Mouse (Mus musculus): Measurements from ENCODE around the gene Pde6g.
A peak's percentile ranks its signal among the peaks of the same experiment; 100 is the strongest.

The Pde6g gene

DNA sequence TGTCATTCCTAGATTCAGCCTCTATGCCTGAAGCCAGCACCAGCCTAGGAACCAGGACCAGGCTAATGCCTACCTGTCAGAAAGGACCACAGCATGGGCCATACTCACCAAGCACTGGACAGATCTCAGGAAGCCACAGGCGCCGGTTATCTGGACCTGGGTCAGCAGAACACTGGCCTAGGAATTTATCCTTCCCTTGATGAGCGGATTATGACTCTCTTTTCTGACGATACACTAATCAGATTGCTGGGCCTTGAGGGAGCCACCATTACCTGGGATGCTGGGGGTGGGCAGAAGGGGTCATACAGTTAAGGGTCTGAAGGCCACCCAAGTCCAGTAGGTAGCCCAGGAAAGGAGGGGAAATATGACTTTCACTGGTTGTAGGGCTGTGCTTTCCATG is at the start of gene Pde6g:
Pde6g (minus strand) TSS at position 195 of the 400 bp plus-strand sequence.
- no peak for DNase-seq (ENCODE audit: low read depth in 1 of 2, low spot score in 2 of 2)

DNA sequence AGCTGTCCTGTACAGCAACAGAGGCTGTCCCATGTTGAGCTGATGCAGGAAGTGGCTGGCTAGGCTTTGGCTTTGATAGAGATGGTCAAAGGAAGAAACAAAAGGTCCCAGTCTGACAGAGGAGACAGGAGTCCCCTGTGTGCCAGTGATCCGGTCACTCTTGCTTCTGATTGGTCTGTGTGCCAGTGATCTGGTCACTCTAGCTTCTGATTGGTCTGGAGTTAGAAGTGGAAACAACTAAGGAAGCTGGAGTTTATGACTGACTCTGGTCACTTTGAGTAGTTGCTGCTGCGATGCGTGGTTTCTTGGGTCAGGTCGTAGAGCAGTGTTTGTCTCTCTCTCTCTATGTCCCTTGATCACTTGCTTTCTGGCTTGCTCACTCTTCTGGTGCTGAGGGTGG is 48.4 kb upstream of the Pde6g start:
- DNase-seq (ENCODE audit: low read depth in 1 of 2, low spot score in 2 of 2) = no peak

DNA sequence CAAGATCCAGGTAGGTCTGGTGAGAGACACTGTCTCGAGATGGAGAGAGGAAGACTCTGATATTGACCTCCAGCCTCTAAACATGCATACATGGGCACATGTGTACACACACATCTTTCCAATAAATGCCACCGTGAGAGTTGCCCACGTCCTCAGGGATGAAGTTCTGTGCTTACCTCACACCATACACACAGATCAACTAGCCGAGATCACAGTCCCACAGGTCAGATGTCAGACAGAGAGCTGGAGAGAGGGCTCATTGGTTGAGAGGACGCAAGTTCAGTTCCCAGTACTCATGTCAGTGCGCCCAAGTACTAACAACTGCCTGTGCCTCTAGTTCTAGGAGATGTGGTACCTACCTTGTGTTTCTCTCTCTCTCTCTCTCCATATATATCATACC is 47.7 kb upstream of the Pde6g start:
- no peak for DNase-seq (ENCODE audit: low read depth in 1 of 2, low spot score in 2 of 2)

DNA sequence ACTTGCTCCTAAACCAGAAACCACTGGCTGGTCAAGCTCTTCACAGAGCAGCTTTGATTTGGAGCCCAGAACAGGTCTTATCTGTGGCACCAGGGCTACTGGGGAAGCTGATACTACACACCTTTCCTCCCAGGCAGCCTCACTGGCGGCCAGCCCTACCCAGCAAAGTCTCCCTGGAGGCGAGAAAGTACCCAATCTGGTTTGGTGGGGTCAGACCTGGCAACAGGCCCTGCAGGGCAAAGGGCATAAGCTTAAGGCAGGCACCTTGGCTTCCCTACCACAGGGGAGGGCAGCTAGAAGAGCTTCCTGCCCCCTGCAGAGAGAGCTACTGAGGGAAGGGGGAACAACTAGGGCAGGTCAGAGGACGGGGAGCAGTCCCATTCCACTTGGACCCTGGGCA is 47.1 kb upstream of the Pde6g start:
- no peak for DNase-seq (ENCODE audit: low read depth in 1 of 2, low spot score in 2 of 2)

DNA sequence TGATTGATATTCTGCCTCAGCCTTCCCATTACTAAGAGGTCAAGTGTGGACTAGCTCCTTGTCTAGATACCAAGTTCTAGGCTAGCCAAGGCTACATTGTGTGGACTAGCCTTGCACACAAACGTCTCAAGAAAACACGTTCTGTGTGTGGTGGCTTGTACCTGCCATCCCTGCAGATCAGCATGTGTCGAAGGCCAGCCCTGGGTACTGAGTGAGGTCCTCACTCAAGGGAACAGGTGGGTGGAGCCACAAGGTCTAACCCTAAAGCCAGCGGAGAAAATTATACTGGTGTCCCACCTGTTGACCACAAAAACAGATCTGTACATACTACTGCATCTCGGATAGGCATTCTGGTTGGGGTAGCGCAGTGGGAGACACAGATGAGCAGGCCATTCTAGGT is 46.6 kb upstream of the Pde6g start:
- no peak for DNase-seq (ENCODE audit: low read depth in 1 of 2, low spot score in 2 of 2)

DNA sequence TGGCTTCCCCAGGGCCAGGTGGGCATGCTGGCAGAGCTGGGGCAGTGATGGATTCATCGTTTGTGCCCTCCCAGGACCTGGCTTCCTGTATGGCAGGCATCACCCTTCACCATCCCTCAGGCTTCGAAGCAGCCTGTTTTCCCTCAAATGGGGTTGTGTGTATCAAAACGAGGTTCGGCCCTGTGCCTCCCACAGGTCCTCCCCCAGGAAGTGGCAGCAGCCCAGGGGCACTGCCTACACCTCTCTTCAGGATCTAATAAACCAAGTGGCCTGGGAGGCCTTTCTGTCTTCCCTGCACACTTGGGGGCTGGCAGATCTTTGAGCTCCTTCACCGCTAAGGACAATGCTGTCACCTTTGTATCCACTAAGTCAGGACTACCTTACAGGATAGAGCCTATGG is 45.6 kb upstream of the Pde6g start:
- no peak for DNase-seq (ENCODE audit: low read depth in 1 of 2, low spot score in 2 of 2)

DNA sequence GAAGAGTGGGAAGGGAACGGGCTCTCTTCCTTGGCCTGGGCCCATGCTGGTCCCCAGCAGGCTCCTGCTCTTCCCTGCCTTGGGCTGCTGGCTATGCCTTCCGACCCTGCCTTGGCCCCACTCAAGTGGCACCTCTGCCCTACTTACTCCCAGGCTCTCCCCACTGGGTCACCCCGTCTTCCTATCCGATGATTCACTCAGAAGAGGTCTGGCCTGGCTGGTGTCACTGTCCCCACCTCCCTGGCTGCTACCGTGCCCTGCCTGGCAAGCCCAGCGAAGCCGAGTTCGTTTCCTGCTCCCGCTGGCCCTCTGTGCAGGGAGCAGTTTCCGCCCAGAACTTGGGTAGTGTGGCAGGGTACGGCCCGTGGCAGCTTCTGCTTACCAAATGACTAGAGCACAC is 44.9 kb upstream of the Pde6g start:
- DNase-seq (ENCODE audit: low read depth in 1 of 2, low spot score in 2 of 2) = no peak

DNA sequence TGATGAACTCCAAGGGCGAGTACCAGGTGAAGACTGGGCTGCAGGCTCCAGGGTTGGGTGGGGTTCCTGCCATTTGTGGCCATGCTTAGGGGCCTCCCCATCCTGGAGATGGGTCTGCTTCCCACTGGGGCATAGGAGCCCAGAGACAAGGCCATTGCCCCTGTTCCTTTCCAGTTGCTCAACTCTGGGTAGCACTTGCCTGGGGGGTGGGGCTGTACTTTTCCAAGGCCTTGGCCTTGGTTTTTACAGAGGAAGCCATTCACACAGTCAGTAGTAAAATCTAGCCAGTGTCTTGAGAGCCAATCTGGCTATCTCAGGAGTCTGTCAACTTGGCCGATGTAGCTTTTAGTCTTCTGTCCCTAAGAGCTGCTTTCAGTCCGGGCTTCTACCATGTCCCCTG is 44.1 kb upstream of the Pde6g start:
- no peak for DNase-seq (ENCODE audit: low read depth in 1 of 2, low spot score in 2 of 2)

DNA sequence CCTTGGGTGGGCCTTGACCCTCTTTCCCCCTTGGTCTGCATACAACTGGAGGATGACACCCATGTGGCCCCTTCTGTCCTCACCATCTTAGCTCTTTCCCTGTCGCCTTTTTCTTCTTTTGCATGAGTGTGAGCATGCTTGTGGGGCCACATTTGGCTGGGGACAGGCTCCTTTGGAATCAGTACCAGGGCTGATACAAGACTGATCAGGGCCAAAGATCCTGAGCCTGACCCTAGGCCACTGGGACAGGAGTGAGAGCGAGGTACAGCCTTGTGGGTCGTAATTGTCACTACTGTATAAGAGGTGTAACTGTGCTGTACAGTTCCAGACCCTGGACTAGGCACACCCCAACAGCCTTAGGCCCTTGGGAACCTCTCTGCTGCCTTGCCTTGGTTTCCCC is 40.6 kb upstream of the Pde6g start:
- DNase-seq (ENCODE audit: low read depth in 1 of 2, low spot score in 2 of 2) = no peak

DNA sequence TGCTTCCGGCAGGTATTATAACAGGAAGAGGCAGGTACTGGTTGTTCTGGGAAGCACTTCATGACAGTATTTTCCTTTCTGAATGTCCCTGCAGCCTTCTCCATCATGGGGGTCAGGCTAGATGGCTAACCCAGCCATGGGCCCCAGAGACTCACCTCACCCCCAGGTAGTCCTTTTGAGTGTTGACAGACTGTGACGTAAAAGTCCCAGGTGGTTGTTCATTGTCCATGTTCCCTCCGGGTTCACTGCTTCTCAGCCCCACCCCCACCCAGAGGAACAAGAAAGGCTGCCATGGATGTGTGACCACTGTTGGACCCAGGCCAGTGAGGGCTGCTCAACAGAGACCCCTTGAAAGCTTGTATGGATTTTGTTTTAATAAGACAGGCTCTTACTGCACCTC is 40.1 kb upstream of the Pde6g start:
- no peak for DNase-seq (ENCODE audit: low read depth in 1 of 2, low spot score in 2 of 2)

DNA sequence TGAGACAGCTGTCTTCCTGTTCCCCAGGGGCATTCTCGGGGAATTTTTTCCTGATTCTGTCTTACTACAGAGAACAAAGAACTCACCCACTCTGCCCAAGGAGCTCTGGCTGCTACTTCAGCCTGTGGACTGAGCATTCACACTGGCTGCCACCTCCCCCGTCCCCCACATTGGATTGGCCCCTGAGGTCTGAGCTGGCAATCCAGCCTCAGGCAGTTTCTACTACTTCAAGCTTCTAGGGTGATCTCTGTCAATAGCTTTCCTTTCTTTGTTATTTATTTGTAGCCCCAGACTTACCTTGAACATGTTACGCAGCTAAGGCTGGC is 39.5 kb upstream of the Pde6g start:
- no peak for DNase-seq (ENCODE audit: low read depth in 1 of 2, low spot score in 2 of 2)

DNA sequence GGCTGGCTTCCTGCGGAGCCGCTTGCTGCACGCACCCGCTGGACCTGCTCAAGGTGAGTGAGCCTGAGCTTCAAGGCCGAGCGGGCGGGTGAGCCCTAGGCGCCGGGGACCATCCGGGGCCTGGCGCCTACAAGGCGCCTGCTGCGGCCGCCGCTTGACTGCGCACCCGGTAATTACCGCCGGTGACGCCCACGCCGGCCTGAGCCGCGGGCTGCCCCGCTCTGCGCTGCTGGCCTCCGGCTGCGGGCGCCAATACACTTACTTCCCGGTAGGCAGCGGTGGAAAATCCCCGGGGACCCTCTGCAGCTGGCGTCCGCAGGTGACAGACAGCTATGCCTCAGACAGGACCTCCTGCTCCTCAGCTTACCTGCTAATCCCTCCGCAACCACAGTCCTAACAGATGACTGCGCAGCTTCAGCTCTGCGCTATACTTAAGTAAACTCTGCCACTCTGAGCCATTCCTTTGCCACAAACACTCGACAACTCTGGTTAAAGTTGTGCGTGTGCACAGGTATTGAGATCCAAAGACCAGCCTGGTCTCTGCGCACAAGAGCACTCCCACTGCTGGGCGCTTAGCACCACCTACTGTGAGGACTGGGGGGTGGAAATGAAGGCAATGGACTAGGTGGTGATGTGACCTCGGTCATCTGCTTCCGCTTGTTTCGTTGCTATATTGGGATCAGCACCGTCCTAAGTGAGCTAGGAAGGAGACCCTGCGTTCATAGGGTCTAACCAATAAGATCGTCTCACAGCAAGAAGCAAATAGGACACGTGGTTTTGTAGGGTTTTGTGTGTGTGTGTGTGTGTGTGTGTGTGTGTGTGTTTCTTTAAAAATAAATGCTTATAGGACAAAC is 39.0 kb upstream of the Pde6g start:
- DNase-seq (ENCODE audit: low read depth in 1 of 2, low spot score in 2 of 2) = no peak

DNA sequence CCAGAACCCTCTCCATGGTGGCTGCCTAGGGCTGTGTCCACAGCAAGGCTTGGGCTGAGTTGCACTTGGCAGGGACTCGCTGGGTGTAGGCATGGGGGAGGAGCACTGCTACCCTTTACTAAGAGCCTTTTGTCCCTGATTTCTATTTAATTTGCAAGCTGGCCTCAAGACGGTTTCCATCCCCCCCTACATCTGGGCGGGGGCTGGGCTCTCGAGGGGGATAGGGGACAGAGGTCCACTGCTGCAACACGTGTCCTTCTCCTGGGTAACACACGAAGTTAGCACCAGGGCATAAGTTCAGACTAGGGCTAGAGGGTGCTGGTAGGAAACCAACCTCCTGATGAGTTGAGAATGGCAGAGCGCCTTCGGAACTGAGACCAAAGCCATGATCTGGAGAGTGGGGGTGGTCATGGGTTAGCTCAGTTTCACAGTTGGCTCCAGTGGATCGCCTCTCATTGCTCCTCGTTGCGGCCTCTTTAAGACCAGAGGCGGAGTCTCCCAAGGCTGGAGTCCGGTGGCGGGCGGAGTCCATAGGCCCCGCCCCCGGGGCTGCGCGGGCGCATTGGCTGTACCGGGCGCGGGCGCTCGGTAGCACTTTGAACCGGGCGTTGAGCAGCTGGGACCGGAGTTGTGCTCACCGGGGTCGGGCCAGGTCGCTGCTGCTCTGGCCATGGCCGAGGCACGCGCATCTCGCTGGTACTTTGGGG is 38.2 kb upstream of the Pde6g start, which contains the start of gene Slc25a10:
Slc25a10 (plus strand) TSS at position 524 of the 707 bp plus-strand sequence.
- DNase-seq (ENCODE audit: low read depth in 1 of 2, low spot score in 2 of 2) = peak in 1 of 2 experiments; percentile 69

DNA sequence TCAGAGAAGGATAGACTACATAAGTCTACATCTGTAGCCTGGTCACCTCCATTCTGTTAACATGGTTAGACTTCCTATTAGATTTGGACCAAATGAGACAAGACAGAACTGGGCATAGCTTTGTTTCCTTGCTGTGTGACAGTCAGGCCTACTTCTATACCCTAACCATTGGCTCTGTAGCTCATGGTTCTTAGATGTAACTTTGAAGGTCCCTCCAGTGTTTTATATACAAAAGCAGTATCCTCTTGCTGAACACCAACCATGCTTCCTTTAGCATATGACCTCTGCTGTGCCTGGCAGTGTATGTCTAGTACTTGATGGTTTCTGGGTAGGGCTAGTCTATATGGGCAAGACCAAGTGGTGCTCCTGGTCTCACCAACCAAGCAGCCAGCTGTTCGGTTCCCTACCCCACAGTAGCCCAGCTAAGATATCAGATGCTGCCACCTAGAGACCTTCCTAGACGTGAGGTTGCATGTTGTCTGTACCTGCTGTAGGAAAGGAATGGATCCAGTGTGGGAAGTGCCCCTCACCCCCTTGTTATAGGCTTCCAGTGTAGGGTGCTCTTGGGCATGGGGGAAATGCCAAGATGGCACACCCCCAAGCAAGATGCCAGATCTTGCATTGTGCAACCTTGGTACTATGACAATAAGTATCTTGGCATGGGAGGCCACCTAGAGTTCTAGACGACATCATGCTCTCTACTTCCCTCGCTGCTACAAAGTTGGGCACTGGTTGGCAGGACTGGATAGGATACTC is 37.2 kb upstream of the Pde6g start:
- DNase-seq (ENCODE audit: low read depth in 1 of 2, low spot score in 2 of 2) = no peak

DNA sequence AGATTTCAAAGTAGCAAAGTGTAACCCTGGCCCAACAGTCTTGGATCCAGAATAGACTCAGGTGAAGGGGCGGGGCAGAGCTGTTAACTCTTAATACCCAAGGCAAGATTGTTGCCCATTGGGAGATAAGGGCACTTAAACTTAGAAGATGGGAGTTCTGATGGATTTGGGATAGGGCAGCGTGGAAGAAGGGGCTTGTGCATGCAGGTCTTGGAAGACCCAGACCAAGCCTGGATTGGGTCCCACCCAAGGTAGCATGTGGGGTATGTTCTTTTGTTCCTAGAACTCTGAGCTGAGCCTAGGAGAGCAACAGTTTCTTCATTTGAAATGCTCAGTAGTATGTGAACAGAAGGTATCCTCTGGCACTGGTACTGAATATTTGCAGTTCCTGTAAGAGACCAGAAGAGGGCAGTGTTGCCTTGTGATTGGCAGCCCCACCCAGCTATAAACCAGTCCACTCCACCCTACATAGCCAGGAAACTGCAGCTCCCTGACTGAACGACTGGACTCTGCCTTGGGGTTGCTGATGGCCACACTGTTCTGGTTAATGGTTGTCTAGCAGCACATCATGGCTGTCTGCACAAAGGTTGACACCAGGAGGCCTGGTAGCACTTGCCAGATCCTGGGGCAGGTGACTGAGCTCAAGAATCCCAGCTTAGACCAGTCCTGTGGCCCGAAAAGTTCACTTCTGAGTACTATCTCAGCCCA is 35.9 kb upstream of the Pde6g start:
- peak; percentile 43 to 45 for DNase-seq (ENCODE audit: low read depth in 1 of 2, low spot score in 2 of 2)

DNA sequence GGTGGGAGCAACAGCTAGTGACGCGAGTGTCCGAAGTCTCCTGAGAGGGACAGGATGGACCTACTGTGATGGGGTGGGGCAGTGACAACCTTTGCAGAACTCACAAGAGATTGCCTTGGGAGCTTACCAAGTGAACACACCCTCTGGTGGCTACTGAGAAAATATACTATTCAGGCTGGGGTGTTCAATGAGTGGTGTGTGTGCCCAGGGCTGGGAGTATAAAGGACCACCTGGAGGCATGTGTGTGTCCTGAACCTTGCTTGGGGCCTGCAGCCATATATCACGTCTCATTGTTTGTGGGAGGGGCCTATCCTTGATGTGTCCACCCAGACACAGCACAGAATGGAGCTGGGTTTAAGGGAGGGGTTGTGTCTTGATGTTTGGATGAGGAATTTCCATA is 35.2 kb upstream of the Pde6g start:
- DNase-seq (ENCODE audit: low read depth in 1 of 2, low spot score in 2 of 2) = no peak

DNA sequence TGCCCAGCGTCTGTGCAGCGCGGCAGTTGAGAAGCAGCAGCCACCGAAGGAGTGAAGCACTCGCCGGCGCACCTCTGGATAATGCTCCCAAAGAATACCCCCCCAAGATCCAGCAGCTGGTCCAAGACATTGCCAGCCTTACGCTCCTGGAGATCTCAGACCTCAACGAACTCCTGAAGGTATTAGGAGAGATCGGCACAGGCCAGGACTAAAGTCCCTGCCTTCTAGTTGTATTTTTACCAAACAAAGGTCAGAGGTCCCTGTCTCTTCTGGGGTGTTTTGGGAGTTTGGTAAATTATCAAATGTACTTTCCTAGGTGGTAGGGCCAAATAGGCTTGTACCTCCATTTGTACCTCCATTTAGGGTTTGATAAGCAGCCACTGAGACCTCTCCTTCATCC is 32.0 kb upstream of the Pde6g start:
- no peak for DNase-seq (ENCODE audit: low read depth in 1 of 2, low spot score in 2 of 2)

DNA sequence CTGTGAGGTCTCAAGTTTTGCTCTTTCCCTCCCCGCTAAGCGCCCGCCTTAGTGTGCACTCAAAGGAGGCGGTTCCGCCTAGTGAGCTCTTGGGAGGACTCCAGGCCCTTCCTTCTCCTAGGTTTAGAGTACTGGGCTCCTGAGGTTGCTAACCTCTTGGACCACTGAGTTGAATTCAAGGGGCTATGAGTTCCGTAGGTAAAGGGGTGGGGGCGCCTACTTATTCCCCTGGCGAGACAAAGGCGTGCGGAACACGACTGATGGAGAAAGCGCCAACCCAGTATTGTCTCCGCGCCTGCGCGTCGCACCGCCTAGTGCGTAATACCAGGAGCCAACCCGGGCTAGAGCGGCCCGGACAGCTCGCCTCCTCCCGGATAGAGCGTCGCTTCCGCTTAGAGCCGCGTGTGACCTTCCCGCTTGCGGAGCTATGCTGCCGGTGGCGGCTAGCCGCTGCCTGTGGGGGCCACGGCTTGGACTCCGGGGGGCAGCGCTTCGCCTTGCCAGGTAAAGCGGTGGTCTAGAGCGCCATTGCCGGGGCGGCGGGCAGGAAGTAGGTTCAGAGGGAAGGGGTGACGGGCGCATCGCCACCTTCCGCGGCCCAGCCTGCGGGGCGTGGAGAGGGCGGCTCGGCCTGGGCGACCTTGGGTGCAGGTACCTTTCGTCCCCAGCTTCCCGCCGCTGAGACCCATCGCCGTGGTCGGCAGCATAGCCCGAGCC is 31.1 kb upstream of the Pde6g start, which contains the start of gene Mrpl12:
Mrpl12 (plus strand) TSS at position 349 of the 717 bp plus-strand sequence.
- peak; percentile 58 to 73 for DNase-seq (ENCODE audit: low read depth in 1 of 2, low spot score in 2 of 2)

DNA sequence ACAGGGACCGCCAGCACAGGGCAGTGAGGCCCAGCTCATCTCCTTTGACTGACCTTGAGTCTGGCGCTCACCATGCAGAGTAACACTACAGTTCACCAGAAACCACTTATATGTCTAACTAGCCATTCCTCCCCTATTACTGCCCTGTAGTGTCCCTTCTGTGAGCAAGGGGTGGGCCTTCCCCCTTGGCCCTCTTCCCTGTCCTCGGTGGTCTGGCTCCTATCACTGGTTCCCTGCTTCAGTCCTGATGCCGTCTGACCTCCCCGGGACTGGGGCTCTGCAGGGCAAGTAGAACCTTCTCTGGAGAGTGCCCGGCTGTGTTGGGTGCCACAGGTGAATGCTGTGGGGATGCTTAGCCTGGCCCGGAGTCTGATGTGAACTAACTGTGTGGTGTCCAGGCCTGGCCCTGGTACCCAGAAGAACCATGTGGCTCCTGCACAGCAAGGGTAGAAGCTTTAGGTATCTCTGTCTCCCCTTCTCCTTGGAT is 30.2 kb upstream of the Pde6g start:
- DNase-seq (ENCODE audit: low read depth in 1 of 2, low spot score in 2 of 2) = no peak

DNA sequence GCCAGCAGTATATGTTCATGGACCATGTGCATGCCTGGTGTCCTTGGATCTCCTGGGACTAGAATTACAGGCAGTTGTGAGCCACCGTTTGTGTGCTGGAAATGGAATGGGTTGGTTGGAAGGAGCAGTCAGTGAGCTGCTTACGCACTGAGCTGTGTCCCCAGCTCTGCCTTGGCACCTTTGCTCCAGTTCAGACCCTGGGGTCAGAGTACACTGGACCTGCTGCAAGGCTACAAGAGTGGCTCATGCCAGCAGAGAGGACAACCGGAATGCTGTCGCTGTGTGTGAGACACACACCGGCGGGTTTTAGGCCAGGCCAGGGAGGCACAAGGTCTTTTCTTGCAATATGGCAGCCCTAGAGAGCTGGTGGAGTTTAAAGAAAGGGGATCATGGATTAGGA is 18.8 kb upstream of the Pde6g start:
- no peak for DNase-seq (ENCODE audit: low read depth in 1 of 2, low spot score in 2 of 2)

DNA sequence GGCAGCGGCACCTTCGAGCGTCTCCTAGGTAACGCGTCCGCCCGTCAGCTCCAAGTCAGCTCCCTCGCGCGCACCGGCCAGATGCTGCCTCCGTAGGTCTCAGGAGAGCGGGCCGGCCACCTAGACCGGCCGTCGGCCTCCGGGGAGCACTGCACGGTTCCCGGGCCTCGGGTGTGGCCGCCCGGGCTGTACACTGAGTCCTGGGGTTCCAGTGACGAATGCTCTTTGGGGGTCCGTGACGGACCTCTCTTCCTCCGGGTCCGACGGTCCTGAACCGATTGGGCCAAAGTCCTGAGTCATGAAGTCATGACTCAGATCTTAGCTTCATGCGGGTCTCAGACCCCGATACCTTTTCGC is 14.4 kb upstream of the Pde6g start:
- no peak for DNase-seq (ENCODE audit: low read depth in 1 of 2, low spot score in 2 of 2)

All from monocyte, adult 2 months (primary cell).